Mouse (Mus musculus) stomach, adult 2 months (tissue): ENCODE results near the gene Olfr120. TPM values are rescaled to one million over a fixed set of nuclear protein-coding genes. Genes with fewer than 3 reads are reported as not detected.

Source experiments
- polyA plus RNA-seq: library from polyadenylated mRNA; depleted of rRNA; stranded (reverse); fragments of >200 nt; gene quantifications from 2 replicates; pipeline ENCODE4 v1.2.3, GENCODE M21; 2012; rRNA removed

The Olfr120 gene
- polyA plus RNA-seq, result not detected in 2 replicates

DNA sequence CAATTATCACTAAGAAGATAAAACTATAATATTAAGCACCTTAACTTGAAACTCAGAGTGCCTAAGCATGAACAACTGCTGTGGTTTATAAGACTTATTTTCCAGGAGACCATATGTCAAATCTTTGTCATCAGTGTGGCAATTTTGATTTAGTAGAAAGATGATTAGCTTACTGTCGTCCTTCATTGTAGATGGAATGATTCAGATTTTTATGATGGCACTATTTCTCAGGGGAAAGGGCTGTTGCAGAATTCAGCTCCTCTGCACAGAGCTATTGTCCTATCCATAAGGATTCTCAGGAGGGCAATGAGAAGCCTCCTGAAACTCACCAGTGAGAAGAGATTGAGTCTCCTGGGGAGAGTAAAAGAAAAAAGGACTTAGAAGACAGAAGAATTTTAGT, at the start of gene Olfr120:
Olfr120 (plus strand) TSS at position 301 of the 400 bp plus-strand sequence.

DNA sequence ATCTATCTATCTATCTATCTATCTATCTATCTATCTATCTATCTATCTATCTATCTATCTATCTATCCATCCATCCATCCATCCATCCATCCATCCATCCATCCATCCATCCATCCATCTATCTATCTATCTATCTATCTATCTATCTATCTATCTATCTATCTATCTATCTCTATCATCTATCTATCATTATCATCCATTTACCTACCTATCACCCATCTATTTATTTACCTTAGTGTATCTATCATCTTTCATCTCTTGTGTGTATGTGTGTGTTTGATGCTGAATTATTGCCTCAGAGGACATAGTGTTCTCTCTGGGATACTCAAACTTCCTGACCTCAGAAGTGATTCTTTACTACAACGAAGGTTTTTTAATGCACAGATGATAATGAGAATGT, 25.3 kb upstream of the Olfr120 start, which contains the start of gene Olfr119:
Olfr119 (plus strand) TSS at position 301 of the 400 bp plus-strand sequence.

DNA sequence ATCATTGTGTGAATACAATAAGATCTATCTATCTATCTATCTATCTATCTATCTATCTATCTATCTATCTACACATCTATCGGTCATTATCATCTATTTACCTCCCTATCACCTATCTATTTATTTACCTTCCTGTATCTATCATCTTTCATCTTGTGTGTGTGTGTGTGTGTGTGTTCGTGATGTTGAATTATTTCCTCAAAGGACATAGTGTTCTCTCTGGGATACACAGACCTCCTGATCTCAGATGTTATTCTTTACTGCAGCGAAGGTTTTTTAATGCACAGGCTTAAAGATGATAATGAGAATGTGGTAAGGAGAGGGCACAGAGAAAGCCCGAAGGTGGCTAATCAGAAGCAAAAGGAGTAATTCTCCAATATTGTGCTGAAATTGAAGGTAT, 46.7 kb downstream of the Olfr120 start, which contains the start of gene Olfr122:
Olfr122 (plus strand) TSS at position 301 of the 400 bp plus-strand sequence.

Other genes starting within 250 kb of the Olfr120 start
- 0.05 TPM in 1 of 2 replicates, not detected in the other for gene H2-M2, start 238.3 kb upstream of the Olfr120 start, polyA plus RNA-seq
- not detected in 2 replicates for gene Olfr110, start 229.3 kb upstream of the Olfr120 start, polyA plus RNA-seq
- 0.03 TPM in 1 of 2 replicates, not detected in the other for gene Olfr111, start 213.8 kb upstream of the Olfr120 start, polyA plus RNA-seq
- gene Olfr112, start 152.4 kb upstream of the Olfr120 start, polyA plus RNA-seq, result not detected in 2 replicates
- gene Olfr113, start 144.1 kb upstream of the Olfr120 start, polyA plus RNA-seq, result not detected in 2 replicates
- gene Olfr114, start 129.1 kb upstream of the Olfr120 start, polyA plus RNA-seq, result not detected in 2 replicates
- not detected in 2 replicates for gene Olfr115, start 94.7 kb upstream of the Olfr120 start, polyA plus RNA-seq
- not detected in 2 replicates for gene Olfr116, start 94.6 kb upstream of the Olfr120 start, polyA plus RNA-seq
- not detected in 2 replicates for gene Olfr117, start 58.0 kb upstream of the Olfr120 start, polyA plus RNA-seq
- not detected in 2 replicates for gene Olfr118, start 54.8 kb upstream of the Olfr120 start, polyA plus RNA-seq
- not detected in 2 replicates for gene Olfr119, start 25.2 kb upstream of the Olfr120 start, polyA plus RNA-seq
- gene Olfr121, start 27.0 kb downstream of the Olfr120 start, polyA plus RNA-seq, result not detected in 2 replicates
- gene Olfr122, start 46.8 kb downstream of the Olfr120 start, polyA plus RNA-seq, result not detected in 2 replicates
- not detected in 2 replicates for gene Olfr123, start 71.7 kb downstream of the Olfr120 start, polyA plus RNA-seq
- gene Olfr124, start 78.1 kb downstream of the Olfr120 start, polyA plus RNA-seq, result not detected in 2 replicates
- not detected in 2 replicates for gene Olfr125, start 111.1 kb downstream of the Olfr120 start, polyA plus RNA-seq
- gene Olfr126, start 125.7 kb downstream of the Olfr120 start, polyA plus RNA-seq, result not detected in 2 replicates
- not detected in 2 replicates for gene Olfr127, start 178.6 kb downstream of the Olfr120 start, polyA plus RNA-seq
- not detected in 2 replicates for gene Olfr128, start 198.7 kb downstream of the Olfr120 start, polyA plus RNA-seq
- gene Olfr761, start 231.3 kb downstream of the Olfr120 start, polyA plus RNA-seq, result not detected in 2 replicates